Mouse (Mus musculus): ENCODE measurements around the gene Acmsd. TPM values are rescaled to one million over a fixed set of nuclear protein-coding genes. Genes with fewer than 3 reads are reported as not detected.

Gene Acmsd
- not detected in 2 replicates for polyA plus RNA-seq (2011; ENCODE audit: insufficient read depth, insufficient read length, low read depth, missing spikeins)

DNA sequence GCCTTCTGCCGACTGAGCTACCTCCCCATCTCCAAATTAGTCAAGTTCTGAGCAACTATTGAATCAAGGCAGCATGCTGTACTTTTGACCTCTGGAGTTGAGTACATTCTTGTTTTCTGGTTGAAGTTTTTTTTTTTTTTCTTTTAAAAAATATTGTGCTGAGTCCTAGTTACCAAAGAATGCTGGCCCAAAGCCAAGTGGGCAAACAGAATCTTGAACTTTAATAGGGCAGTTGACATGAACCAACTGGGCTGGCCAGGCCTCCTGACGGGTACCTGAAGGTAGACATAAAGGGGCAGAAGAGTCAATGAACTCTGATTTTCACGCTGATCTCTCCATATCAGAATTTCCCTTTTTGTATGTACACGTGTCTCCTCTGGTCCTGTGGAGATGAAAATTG, at the start of gene Acmsd:
TSS of gene Acmsd (plus strand) at position 318 of the 400 bp plus-strand sequence.
- Histone ChIP-seq H3K27ac (ENCODE audit: insufficient read depth, low read length) (no peak within 1 kb of the TSS), H3K27me3 (ENCODE audit: control insufficient read depth, insufficient read depth, low read length, poor library complexity, severe bottlenecking) (no peaks in the 10 kb centered on the region), H3K4me1 (ENCODE audit: control insufficient read depth, insufficient read depth, low read length) (no peaks in the 10 kb centered on the region), H3K36me3 (ENCODE audit: control insufficient read depth, insufficient read depth, low read length, poor library complexity, severe bottlenecking) (no peaks in the 10 kb centered on the region), H3K9me3 (replicated peaks; ENCODE audit: control insufficient read depth, insufficient read depth, low read length, poor library complexity, severe bottlenecking) (no peaks in the 10 kb centered on the region), H3K9ac (ENCODE audit: low read depth, poor library complexity, severe bottlenecking) (no peak within 1 kb of the TSS), H3K4me3 (ENCODE audit: low read depth, low read length) (no peak within 1 kb of the TSS)
- TF ChIP-seq POLR2A (IDR thresholded peaks at IDR 0.05; ENCODE audit: insufficient read depth, low read length) (no peak), EP300 (IDR thresholded peaks at IDR 0.05; ENCODE audit: insufficient read depth, low read depth, low read length) (no peak), CTCF (IDR thresholded peaks at IDR 0.05; ENCODE audit: low read depth, low read length) (no peak)

DNA sequence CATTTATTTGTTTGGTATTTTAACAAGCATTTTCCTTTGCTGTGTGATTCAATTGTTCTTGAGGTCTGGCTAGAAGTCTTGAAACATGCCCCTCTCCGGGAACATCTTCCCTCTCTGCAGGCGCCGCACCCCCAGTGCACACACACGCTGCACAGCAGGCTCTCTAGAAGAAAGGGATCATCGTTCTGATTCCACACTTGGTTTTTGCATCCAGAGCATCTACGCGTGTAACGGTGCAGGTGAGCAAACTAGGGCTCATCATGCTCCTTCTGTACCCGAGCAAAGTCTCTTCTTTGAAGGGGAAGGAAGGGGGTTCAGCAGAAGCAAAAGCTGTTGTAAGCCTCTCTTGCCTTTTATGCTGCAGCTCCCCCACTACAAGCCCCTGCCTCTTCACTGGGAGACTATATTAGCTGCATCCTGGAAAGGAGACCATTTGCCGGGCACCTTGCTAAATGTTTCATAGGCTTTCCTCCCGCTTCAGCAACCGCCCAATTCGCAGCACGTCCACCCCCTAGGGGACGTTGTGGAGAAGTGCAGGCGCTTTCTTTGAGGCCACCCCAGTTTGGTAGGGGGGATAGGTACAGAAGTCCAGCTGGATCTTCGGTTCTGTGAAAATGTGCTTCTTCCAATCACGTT, 49.6 kb upstream of the Acmsd start, which contains the start of gene Tmem163:
TSS of gene Tmem163 (minus strand) at position 51 of the 636 bp plus-strand sequence.
- Histone ChIP-seq H3K36me3 (ENCODE audit: control insufficient read depth, insufficient read depth, low read length, poor library complexity, severe bottlenecking) (no peaks in the 10 kb centered on the region), H3K4me3 (ENCODE audit: low read depth, low read length) (no peak within 1 kb of the TSS), H3K27me3 (ENCODE audit: control insufficient read depth, insufficient read depth, low read length, poor library complexity, severe bottlenecking) (peaks cover 8% of the 10 kb centered on the region), H3K27ac (ENCODE audit: insufficient read depth, low read length) (no peak within 1 kb of the TSS), H3K4me1 (ENCODE audit: control insufficient read depth, insufficient read depth, low read length) (no peaks in the 10 kb centered on the region), H3K9ac (ENCODE audit: low read depth, poor library complexity, severe bottlenecking) (no peak within 1 kb of the TSS), H3K9me3 (replicated peaks; ENCODE audit: control insufficient read depth, insufficient read depth, low read length, poor library complexity, severe bottlenecking) (no peaks in the 10 kb centered on the region)
- TF ChIP-seq POLR2A (IDR thresholded peaks at IDR 0.05; ENCODE audit: insufficient read depth, low read length) (no peak), EP300 (IDR thresholded peaks at IDR 0.05; ENCODE audit: insufficient read depth, low read depth, low read length) (no peak), CTCF (IDR thresholded peaks at IDR 0.05; ENCODE audit: low read depth, low read length) (peak; percentile 74)

DNA sequence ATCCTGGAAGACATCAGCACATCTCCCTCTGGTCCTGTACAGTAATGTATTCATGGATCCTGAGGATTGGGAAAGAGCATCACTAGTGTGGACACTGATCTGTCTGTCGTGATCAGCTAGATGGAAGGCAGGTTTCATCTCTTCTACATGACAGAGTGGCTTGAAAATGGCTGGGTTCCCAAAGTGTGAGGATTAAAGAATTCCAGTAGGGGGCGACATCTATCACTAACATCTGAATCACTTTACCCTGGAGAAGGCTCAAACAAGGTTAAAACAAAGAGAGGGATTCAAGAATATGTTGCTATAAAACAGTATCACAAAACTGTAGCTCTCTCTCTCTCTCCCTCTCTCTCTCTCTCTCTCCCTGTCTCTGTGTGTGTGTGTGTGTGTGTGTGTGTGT, 32.7 kb upstream of the Acmsd start:
- H3K4me1 ChIP-seq (ENCODE audit: control insufficient read depth, insufficient read depth, low read length): no peaks in the 10 kb centered on the region
- no peaks in the 10 kb centered on the region for H3K9me3 ChIP-seq (replicated peaks; ENCODE audit: control insufficient read depth, insufficient read depth, low read length, poor library complexity, severe bottlenecking)

DNA sequence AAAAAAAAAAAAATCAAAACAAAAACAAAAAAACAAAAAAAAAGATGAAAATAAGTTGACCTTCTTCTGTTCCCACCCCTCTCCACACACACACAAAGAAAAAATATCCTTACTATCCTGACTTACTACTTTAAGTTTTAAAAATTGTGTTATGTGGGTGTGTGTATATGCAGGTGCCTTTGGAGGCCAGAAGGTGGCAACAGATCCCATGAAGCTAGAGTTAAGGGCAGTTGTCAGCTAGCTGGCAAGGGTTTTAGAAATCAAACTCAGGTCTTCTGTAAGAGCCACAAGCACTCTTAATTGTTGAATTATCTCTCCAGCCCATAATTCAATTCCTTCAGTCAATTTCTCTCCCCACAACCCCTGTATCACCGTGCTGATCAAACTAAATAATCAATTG, 27.0 kb upstream of the Acmsd start:
- Histone ChIP-seq H3K27me3 (ENCODE audit: control insufficient read depth, insufficient read depth, low read length, poor library complexity, severe bottlenecking) (no peaks in the 10 kb centered on the region), H3K9ac (ENCODE audit: low read depth, poor library complexity, severe bottlenecking) (no peak overlapping the region), H3K4me3 (ENCODE audit: low read depth, low read length) (no peak overlapping the region), H3K36me3 (ENCODE audit: control insufficient read depth, insufficient read depth, low read length, poor library complexity, severe bottlenecking) (no peaks in the 10 kb centered on the region), H3K27ac (ENCODE audit: insufficient read depth, low read length) (no peak overlapping the region), H3K4me1 (ENCODE audit: control insufficient read depth, insufficient read depth, low read length) (no peaks in the 10 kb centered on the region), H3K9me3 (replicated peaks; ENCODE audit: control insufficient read depth, insufficient read depth, low read length, poor library complexity, severe bottlenecking) (no peaks in the 10 kb centered on the region)
- TF ChIP-seq POLR2A (IDR thresholded peaks at IDR 0.05; ENCODE audit: insufficient read depth, low read length) (no peak), EP300 (IDR thresholded peaks at IDR 0.05; ENCODE audit: insufficient read depth, low read depth, low read length) (no peak), CTCF (IDR thresholded peaks at IDR 0.05; ENCODE audit: low read depth, low read length) (no peak)

More for the DNA sequence above, 32.7 kb upstream of the Acmsd start:
- Histone ChIP-seq H3K27me3 (ENCODE audit: control insufficient read depth, insufficient read depth, low read length, poor library complexity, severe bottlenecking) (no peaks in the 10 kb centered on the region), H3K36me3 (ENCODE audit: control insufficient read depth, insufficient read depth, low read length, poor library complexity, severe bottlenecking) (no peaks in the 10 kb centered on the region), H3K9ac (ENCODE audit: low read depth, poor library complexity, severe bottlenecking) (no peak overlapping the region), H3K27ac (ENCODE audit: insufficient read depth, low read length) (no peak overlapping the region), H3K4me3 (ENCODE audit: low read depth, low read length) (no peak overlapping the region)
- TF ChIP-seq EP300 (IDR thresholded peaks at IDR 0.05; ENCODE audit: insufficient read depth, low read depth, low read length) (no peak), POLR2A (IDR thresholded peaks at IDR 0.05; ENCODE audit: insufficient read depth, low read length) (no peak), CTCF (IDR thresholded peaks at IDR 0.05; ENCODE audit: low read depth, low read length) (no peak)

DNA sequence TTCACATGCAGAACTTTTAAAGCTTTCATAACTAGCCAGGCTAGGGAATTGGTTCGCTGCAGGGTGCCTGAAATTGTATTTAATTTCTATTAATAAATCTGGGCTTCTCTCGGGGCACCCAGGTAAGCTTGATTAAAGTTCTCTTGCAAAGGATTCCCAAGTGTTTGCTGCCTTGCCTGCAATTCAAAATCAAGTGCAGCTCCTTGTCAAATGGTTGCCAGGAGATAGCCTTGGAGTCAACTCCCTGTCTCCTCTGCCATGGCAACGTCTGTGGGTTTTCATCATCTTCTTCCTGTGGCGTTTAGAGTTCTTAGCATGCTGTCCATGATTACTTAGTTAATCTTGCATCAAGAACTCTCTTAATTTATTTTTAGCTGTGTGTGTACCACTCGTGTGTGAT, 22.9 kb upstream of the Acmsd start:
- no peaks in the 10 kb centered on the region for H3K27me3 ChIP-seq (ENCODE audit: control insufficient read depth, insufficient read depth, low read length, poor library complexity, severe bottlenecking)
- H3K9me3 ChIP-seq (replicated peaks; ENCODE audit: control insufficient read depth, insufficient read depth, low read length, poor library complexity, severe bottlenecking): no peaks in the 10 kb centered on the region
- no peak overlapping the region for H3K27ac ChIP-seq (ENCODE audit: insufficient read depth, low read length)
- H3K4me1 ChIP-seq (ENCODE audit: control insufficient read depth, insufficient read depth, low read length): no peaks in the 10 kb centered on the region
- TF ChIP-seq CTCF (IDR thresholded peaks at IDR 0.05; ENCODE audit: low read depth, low read length): no peak
- TF ChIP-seq EP300 (IDR thresholded peaks at IDR 0.05; ENCODE audit: insufficient read depth, low read depth, low read length): no peak
- TF ChIP-seq POLR2A (IDR thresholded peaks at IDR 0.05; ENCODE audit: insufficient read depth, low read length): no peak
- no peak overlapping the region for H3K9ac ChIP-seq (ENCODE audit: low read depth, poor library complexity, severe bottlenecking)
- H3K36me3 ChIP-seq (ENCODE audit: control insufficient read depth, insufficient read depth, low read length, poor library complexity, severe bottlenecking): no peaks in the 10 kb centered on the region
- H3K4me3 ChIP-seq (ENCODE audit: low read depth, low read length): no peak overlapping the region

DNA sequence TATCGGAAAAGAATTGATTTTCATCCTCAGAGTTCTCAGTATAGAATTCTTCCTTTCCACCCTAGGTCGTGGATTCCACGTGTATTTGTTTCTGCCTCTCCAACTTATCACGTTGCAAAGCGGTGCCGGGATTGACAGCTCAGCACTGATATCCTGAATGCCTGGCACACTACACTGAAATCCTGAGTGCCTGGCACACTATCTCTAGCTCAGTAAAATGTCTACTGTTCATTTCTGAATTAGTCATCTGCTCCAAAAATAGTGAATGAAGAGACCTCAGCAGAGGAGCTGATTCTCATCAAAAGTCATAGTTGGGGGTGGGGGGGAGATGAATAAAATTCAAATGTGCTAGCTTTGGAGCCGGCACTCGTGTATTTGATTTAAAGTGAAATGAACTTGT, 12.8 kb upstream of the Acmsd start:
- no peaks in the 10 kb centered on the region for H3K4me1 ChIP-seq (ENCODE audit: control insufficient read depth, insufficient read depth, low read length)
- H3K4me3 ChIP-seq (ENCODE audit: low read depth, low read length): no peak overlapping the region
- no peak overlapping the region for H3K9ac ChIP-seq (ENCODE audit: low read depth, poor library complexity, severe bottlenecking)
- H3K9me3 ChIP-seq (replicated peaks; ENCODE audit: control insufficient read depth, insufficient read depth, low read length, poor library complexity, severe bottlenecking): no peaks in the 10 kb centered on the region
- H3K27me3 ChIP-seq (ENCODE audit: control insufficient read depth, insufficient read depth, low read length, poor library complexity, severe bottlenecking): no peaks in the 10 kb centered on the region
- H3K27ac ChIP-seq (ENCODE audit: insufficient read depth, low read length): no peak overlapping the region
- no peaks in the 10 kb centered on the region for H3K36me3 ChIP-seq (ENCODE audit: control insufficient read depth, insufficient read depth, low read length, poor library complexity, severe bottlenecking)
- no peak for TF ChIP-seq EP300 (IDR thresholded peaks at IDR 0.05; ENCODE audit: insufficient read depth, low read depth, low read length)
- TF ChIP-seq CTCF (IDR thresholded peaks at IDR 0.05; ENCODE audit: low read depth, low read length): no peak
- TF ChIP-seq POLR2A (IDR thresholded peaks at IDR 0.05; ENCODE audit: insufficient read depth, low read length): no peak
